Mouse (Mus musculus) kidney, adult 8-10 months (tissue): ENCODE data around the gene Ppp1r12a.
A peak's percentile ranks its signal among the peaks of the same experiment; 100 is the strongest.

Source experiments
- DNase-seq, 2 experiments: peaks; one replicate each; pipeline ENCODE4 v3.0.0; 2022

Gene Ppp1r12a

DNA sequence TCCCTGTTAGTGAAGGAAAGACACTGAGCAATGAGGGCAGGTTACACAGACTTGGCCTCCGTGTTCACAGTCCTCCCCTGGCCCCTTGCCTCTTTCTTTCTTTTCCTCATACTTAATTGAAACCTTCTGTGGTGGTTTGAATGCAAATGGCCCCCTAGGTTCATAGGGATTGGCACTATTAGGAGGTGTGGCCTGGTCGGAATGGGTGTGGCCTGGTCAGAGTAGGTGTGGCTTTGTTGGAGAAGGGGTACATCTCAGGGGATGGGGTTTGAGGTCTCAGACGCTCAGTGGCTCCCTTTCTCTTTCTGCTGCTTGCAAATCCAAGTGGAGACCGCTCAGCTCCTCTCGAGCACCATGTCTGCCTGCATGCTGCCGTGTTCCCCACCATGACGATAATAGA lies 132.8 kb downstream of the Ppp1r12a start:
- no peak for DNase-seq

DNA sequence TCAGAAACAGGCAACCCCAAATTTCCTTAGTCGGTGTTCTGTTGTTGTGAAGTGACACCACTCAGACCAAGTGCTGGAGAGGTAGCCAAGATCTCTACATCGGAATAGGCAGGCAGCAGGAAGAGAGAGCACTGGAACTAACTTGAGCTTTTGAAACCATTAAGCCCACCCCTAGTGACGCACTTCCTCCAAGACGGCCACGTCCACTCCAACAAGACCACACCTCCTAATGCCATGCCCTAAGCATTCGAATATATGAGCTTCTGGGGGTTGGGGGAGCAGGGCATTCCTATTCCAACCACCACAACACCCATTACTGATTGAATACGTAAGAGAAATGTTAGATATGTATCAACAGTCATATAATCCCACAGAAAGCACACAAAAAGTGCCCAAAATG lies 134.5 kb downstream of the Ppp1r12a start:
- DNase-seq = no peak

DNA sequence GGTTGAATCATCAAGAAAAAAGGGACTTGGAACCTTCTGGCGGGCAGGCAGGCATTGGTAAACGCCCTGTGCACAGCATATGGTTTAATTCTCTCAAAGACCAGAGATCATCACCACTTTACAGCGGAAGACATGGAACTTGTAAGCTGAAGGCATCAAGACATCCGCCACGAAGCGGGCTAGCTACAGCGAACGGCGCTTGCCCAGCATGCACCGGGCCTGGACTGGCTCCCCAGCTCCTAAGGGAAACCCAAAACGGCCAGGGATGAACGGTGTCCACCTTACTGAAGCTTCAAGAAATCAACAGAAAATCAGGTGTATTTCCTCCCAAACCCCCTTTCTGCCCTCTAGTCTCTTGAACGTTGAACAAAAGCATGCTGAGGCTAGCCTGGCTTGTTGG lies 136.3 kb downstream of the Ppp1r12a start:
- no peak for DNase-seq

DNA sequence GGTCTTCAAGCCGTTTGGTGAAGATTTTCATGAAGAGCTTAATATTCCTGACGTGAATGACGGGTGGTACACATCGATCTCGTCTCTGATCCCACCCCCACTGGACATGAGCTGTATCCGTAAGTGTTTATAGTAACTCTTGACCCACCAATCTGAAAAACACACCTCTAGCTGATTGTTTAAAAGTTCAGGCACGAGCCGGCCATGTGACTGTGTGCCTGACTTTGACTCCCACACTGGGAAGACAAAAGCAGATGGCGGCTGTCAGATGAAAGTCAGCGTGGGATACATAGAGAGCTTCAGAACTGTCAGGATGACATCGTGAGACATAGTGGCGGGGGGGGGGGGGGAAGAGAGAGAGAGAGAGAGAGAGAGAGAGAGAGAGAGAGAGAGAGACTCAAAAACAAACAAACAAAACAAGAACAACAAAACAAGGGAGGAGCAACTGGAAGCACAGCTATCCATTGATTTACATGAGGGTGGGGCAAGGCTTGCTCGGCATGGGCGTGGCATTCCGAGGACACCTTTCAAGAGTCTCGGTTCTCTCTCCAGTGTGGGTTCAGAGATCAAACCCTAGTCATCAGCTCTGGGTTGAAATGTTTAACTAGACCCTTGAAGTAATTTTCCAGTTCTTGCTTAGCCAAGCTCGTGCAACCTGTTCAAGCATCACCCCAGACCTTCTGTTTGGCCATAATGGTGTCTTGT lies 137.0 kb downstream of the Ppp1r12a start:
- peak; percentile 49 to 61 for DNase-seq

DNA sequence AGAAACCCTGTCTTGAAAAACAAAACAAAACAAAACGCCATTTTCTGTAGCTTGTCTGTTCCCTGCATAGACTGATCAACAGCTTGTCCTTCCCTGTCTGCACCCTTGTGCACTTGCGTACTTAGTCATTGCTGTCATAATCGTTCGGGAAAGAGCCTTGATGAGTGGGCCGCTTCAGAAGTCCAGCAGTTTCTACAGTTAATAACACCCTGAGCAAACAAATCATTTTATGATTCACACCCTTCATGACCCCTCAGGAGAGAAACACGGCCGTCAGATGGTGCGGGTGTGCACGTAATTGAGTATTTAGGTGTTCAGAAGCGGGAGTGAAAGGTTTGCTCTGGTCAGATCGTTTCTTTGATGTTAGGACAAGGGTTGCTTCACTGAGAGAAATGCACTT lies 137.8 kb downstream of the Ppp1r12a start:
- DNase-seq = no peak

DNA sequence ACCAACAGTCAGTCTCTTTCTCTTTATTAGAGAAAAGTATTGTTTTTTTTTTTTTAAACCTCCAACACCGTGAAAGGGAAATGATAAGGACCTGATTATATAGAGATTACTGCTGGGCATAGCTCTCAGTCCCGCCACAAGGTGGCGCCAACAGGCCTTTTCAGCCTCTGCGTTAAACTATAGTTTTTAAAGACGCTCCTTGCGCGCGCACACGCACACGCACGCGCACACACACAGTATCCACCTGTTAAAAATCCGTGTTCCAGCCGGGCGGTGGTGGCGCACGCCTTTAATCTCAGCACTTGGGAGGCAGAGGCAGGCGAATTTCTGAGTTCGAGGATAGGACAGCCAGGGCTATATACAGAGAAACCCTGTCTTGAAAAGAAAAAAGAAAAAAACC lies 138.8 kb downstream of the Ppp1r12a start:
- DNase-seq = peak; percentile 80 to 89

DNA sequence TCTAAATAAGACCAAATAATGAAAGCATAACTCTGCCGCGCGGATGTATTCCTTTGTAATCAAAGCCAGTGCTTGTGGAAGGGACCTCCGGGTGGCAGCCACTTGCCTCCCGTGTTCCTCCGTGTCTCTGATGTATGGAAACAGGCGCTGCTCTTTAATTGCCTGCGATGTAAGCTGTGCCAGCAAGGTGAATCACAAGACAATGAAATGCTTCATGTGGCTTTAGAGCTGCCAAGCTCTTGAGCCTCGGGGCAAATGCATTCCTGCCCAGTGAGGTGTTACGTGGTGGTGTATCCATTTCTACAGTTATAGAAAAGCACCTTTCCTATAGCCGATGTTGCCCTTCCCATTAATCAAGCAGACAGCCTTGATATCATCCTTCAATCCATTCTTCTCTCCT lies 145.8 kb downstream of the Ppp1r12a start:
- no peak for DNase-seq

DNA sequence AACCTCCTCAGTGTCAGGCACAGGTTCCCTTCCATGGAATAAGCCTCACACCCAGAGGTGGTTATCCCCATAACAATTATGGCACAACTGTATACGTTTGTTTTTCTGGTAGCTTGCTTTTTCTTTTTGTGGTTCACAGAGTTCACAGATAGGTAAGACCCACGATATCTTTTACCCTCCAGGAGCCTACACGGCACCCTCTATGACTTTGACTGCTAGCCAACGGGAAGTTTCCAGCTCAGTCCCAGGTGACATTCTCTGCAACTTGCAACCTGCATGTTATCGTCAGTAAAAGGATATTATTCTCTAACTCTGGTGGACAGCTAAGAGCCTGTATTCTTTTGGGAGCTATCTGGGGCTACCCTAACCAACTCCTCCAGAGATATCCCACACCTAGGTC lies 148.2 kb downstream of the Ppp1r12a start:
- no peak for DNase-seq

DNA sequence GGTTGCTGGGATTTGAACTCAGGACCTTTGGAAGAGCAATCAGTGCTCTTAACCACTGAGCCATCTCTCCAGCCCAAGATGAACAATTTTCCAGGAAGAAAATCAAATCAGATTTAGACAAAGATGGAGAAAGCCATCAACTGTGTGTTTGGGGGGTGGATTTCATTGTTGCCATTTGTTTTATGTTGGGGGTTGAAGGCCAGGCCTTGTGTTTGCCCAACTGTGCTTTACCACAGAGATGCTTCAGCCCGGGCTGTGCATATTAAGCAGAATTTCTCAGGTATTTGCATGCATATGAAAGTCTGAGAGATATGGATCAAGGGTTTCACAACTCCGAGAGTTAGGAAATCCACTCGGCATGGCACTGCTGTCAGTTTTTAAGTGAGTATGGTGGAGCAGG lies 149.4 kb downstream of the Ppp1r12a start:
- no peak for DNase-seq

DNA sequence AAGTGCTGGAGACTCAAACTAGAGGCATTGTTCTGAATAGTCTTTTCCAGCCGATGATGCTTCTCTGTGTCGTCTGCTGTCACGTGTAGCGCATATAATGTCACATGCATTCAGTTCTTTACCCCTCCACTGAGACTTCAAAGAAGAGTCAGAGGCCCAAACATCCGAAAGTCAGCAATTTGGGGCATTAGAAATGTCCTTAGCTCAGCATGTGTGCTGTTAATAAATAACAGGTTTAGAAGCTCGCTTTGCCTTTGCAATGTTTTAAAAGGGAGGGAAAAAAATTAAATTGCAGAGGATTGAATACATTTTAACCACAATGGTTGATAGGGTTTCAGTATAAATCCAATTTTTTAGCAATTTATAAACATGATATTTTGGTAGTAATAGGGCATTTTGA lies 151.9 kb downstream of the Ppp1r12a start:
- DNase-seq = peak; percentile 32 to 72

DNA sequence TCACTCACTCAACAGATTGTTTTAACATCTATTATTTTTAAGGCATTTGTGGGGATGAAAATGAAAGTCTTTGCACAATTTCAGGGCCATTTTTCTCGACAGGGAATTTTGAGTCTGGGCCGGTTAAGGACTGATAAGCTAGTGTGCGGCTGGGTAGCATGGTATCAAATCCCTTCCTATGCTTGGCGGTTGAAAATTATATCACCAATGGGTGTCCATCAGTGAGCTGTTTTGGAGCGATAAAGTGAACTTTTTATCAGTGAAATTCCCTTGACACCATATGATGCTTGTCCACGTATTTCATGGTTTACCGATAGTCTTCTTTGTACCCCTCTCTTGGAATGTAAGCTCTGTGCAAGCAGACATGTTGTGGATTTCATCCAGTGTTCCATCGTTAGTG lies 152.4 kb downstream of the Ppp1r12a start:
- no peak for DNase-seq

DNA sequence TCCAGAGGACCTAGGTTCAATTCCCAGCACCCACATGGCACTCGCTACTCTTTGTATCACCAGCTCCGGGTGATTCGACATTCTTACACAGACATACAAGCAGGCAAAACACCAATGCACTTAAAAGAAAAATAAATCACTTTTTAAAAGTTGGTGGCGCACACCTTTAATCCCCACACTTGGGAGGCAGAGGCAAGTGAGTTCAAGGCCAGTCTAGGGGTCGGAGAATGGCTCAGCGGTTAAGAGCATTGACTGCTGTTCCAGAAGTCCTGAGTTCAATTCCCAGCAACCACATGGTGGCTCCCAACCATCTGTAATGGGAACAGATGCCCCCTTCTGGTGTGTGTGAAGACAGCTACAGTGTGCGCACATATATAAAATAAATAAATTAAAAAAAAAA lies 153.2 kb downstream of the Ppp1r12a start:
- no peak for DNase-seq

DNA sequence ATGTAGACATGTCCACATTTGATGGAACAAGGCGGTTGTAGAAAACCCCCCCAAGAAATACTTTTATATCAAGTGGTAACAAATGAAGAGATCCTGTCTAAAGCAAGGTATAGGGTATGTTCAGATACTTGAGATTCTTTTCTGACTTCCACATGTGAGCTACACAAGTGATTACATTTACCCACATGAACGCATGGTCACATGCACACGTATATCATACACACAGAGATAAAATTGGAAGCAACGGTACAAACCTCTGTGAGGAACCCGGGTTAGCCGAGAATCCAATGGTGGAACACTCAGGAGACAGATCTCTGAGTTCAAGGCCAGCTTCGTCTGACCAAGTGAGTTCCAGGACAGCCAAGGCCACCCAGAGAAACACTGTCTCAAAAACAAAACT lies 166.4 kb downstream of the Ppp1r12a start:
- DNase-seq = no peak

DNA sequence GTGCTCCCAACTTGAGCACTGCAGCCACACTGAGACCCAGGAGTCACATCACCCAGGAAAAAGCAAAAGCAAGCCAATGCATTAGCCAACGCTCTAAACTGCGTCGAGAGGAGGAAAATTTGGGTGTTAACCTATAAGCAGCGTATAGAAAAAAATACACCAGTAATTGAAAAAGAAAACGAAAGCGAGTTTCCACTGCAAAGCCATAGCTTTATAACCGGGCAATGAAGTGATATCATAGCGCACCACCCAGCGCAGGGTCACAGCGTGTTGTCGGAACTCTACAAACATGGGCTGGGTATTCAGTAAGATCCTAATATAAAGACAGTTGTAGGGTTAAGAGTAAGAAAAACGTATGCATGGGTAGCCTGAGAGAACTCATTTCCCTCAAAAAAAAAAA lies 167.0 kb downstream of the Ppp1r12a start:
- no peak for DNase-seq

DNA sequence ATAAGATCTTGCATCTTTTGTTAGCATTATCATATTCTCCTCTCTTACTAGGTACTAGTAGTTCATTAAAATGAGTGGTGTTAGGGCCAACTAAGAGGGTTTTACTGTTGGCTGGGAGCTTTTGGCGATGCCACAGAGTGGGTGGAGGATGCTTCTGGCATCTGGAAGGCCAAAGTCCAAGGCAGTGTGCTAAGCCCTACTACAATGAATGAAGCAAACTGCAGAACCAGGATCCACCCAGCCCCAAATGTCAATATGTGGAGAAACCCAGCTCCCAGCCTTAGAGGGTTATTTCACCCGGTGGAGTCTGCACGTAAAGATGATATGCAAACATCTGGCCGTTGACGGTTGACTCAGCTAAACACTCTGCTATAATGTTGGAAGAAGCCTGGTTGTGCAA lies 167.8 kb downstream of the Ppp1r12a start:
- DNase-seq = peak in 1 of 2 experiments; percentile 34

DNA sequence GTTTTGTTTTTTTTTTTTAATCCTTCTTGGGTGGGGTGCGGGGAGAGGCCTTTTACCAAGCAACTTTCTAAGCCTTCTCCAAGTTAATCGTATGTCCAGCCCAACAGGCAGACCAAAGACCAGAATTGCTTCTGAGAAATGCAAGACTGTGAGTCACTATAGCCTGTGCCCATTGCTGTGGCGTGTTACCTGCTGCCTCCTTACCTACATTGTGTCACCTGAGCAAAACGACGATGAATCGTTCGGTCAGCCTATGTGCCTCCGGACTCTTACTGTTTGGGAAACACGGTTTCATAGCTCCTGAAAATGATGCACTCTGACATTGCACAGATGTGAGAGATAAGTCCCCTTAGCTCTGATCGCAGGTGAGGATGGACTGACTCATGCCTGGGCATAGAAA lies 169.0 kb downstream of the Ppp1r12a start:
- DNase-seq = peak in 1 of 2 experiments; percentile 15

DNA sequence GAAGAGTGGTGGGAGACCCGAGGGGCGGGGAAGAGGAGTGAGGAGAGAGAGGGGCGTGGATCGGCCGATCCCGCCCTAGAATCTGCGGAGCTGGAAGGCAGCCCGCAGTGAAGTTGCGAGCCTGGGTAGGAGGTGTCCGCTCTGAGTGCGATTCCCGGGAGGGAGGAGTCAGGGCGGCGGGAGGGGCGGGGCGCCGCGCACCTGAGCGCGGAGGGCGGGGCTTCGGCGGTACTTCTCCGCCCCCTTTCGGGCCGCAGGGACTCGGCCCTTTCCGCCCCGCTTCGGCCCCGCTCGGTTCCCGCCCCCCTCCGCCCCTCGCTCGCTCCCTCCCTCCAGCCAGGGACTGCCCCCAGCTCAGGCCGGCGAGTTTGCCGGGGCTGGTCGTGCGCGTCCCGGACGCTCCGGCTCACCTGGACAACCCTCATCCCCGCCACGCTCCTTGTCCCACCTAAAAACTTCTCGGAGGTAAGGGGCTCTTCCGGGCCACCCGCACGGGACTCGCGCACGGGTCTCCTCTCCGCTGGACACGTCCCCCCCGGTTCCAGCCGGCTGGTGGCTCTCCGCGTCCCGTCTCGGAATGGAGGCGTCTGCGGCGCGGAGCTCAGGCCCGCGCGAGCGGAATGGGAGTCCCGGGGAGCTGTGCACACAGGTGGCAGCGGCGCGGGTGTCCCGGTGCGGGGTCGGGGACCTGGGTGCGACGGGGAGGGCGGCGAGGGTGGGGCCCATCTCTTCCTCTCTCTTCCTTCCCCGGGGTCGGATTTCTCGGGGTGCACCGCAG lies 170.0 kb downstream of the Ppp1r12a start, which contains the start of gene Pawr:
TSS of gene Pawr (plus strand) at position 338 of the 778 bp plus-strand sequence.
- peak; percentile 81 to 86 for DNase-seq

DNA sequence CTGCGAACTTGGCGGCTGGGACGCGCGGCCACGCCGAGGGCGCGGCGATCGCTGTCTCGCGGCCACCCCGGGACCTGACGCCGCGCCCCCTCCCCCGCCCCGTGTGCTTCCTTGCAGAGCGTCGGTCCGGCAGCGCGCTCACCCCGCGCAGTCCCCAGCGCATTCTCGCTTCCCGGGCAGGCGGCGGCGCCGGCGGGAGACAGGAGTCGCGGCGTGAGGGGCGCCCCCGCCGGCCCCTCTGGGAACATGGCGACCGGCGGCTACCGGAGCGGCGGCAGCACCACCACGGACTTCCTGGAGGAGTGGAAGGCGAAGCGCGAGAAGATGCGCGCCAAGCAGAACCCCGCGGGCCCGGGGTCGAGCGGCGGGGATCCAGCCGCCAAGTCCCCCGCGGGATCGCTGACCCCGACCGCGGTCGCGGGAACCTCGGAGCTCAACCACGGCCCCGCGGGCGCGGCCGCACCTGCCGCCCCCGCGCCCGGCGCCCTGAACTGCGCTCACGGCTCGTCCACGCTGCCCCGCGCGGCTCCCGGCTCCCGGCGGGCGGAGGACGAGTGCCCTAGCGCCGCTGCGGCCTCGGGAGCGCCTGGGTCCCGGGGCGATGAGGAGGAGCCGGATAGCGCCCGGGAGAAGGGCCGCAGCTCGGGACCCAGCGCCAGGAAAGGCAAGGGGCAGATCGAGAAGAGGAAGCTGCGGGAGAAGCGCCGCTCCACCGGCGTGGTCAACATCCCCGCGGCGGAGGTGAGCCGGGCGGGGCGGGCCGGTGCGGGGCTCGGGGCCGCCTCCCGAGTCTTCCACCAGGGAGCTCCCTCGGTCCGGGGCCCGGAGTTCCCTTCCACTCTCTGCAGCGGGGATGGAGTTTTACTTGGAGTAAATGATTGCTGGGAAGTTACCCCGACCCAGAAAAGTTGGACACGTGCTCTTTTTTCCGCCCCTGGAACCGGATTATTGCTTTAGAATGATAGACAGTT lies 170.9 kb downstream of the Ppp1r12a start:
- peak; percentile 79 to 80 for DNase-seq

DNA sequence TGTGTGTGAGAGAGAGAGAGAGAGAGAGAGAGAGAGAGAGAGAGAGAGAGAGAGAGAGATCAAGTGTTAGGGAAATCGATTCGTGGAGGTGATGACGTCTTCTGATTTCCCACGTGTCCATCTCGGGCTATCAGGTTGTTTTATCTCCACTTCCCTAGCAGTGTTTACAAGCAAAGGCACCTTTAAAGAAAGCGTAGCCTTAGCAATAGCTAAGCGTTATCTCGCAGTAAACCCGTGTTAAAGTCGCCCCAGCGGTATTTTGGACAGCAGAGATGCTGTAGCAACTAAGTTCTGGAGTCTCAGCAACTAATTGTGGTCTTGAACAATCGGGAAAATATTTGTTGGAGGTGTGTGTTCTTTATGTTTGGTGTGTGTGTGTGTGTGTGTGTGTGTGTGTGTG lies 171.6 kb downstream of the Ppp1r12a start:
- no peak for DNase-seq
